Mouse (Mus musculus) liver, embryonic 14.5 days (tissue): ENCODE results near the gene Kirrel2. TPM values are rescaled to one million over a fixed set of nuclear protein-coding genes. Genes with fewer than 3 reads are reported as not detected.

ENCODE experiments used
- ATAC-seq: fragments of 200-750 bp; cut with Nextera tagmentation; 2 replicates; pipeline ENCODE4 v1.8.0; 2017; ENCODE audit warnings: moderate number of reproducible peaks, mild to moderate bottlenecking, moderate library complexity; ENCODE audit not compliant: insufficient read depth
- DNase-seq, 3 experiments: peaks; one replicate each; pipeline ENCODE4 v3.0.0-alpha.2; 2012 to 2013; ENCODE audit warnings: low read depth in 3 of 3, low spot score in 3 of 3
- H3K27ac ChIP-seq: fragments of 300-500 bp; sonication (generic); 2 replicates; pipeline ENCODE4 v1.5.1; 2014; ENCODE audit warnings: moderate library complexity, mild to moderate bottlenecking, control low read depth, inconsistent platforms
- H3K27me3 ChIP-seq: fragments of 300-500 bp; sonication (generic); 2 replicates; pipeline ENCODE4 v1.6.1; 2014; ENCODE audit warnings: mild to moderate bottlenecking, low read length, moderate library complexity; ENCODE audit not compliant: control insufficient read depth, insufficient read depth
- H3K36me3 ChIP-seq: fragments of 300-500 bp; sonication (generic); replicated peaks from 2 replicates; pipeline ENCODE4 v1.6.1; 2014; ENCODE audit warnings: low read depth; ENCODE audit not compliant: control insufficient read depth, insufficient read depth
- H3K4me1 ChIP-seq, 2 experiments: fragments of 200-500 bp in 1 of 2; fragments of 300-500 bp in 1 of 2; sonication (generic) in 1 of 2; replicated peaks; 2 replicates each; pipeline ENCODE4 v1.6.1; 2012 to 2014; ENCODE audit warnings: antibody characterized with exemption in 1 of 2, inconsistent platforms in 1 of 2, low read length in 1 of 2; ENCODE audit not compliant: control insufficient read depth in 2 of 2, insufficient read depth in 2 of 2
- H3K4me2 ChIP-seq: fragments of 300-500 bp; sonication (generic); 2 replicates; pipeline ENCODE4 v1.6.1; 2014; ENCODE audit warnings: low read depth, mild to moderate bottlenecking, control low read depth, moderate library complexity
- H3K4me3 ChIP-seq, 2 experiments: fragments of 200-500 bp in 1 of 2; fragments of 300-500 bp in 1 of 2; sonication (generic) in 1 of 2; 2 replicates each; pipeline ENCODE4 v1.5.1; 2012 to 2014; ENCODE audit warnings: low read depth in 2 of 2, low read length in 2 of 2, mild to moderate bottlenecking in 2 of 2, control low read depth in 1 of 2, inconsistent platforms in 1 of 2, moderate library complexity in 1 of 2; ENCODE audit not compliant: insufficient read depth in 1 of 2
- H3K9ac ChIP-seq: fragments of 300-500 bp; sonication (generic); replicated peaks from 2 replicates; pipeline ENCODE4 v1.6.1; 2014; ENCODE audit warnings: mild to moderate bottlenecking, control low read depth, moderate library complexity
- H3K9me3 ChIP-seq: fragments of 300-500 bp; sonication (generic); 2 replicates; pipeline ENCODE4 v1.6.1; 2016; ENCODE audit warnings: low read length, mixed read lengths; ENCODE audit not compliant: control insufficient read depth
- CTCF ChIP-seq: IDR thresholded peaks from 2 replicates; pipeline ENCODE4 v1.5.1; 2016; ENCODE audit warnings: antibody characterized with exemption, low read depth, control low read depth
- EP300 ChIP-seq: IDR thresholded peaks from 2 replicates; pipeline ENCODE4 v1.6.1; 2016; ENCODE audit warnings: antibody characterized with exemption, low read depth
- WGBS: fragments of 180-500 bp; shearing (Covaris S2); extraction: QIAGEN DNeasy Blood & Tissue Kit; methylation state at CpG from one replicate; pipeline ENCODE4 v1.1.7; 2014; ENCODE audit not compliant: insufficient replicate concordance; 5-methylcytosine and 5-hydroxymethylcytosine counted together
- polyA plus RNA-seq, 2 experiments: library from polyadenylated mRNA; depleted of rRNA in 1 of 2; stranded (reverse) in 1 of 2; unstranded in 1 of 2; fragments of >200 nt; fragmentation: Nextera tagmentation in 1 of 2; extraction: Ambion mirVana in 1 of 2; gene quantifications; 2 replicates each; pipeline versions ENCODE4 v1.2.1 to v1.2.3; 2012 to 2014

The Kirrel2 gene
- polyA plus RNA-seq, 2 experiments, result 0.10 to 0.18 TPM

- no peaks in the 10 kb centered on the region for H3K27me3 ChIP-seq
- no peak for DNase-seq
- H3K4me1 ChIP-seq, result no peaks in the 10 kb centered on the region
- TF ChIP-seq CTCF (no peak), EP300 (no peak)
- no peak overlapping the region for H3K4me3 ChIP-seq
- H3K36me3 ChIP-seq, result no peaks in the 10 kb centered on the region
- no peak overlapping the region for H3K27ac ChIP-seq
- WGBS, result under 1% methylated on average over 10 of the region's 10 CpGs
- H3K4me2 ChIP-seq, result no peak overlapping the region
- no peak overlapping the region for H3K9ac ChIP-seq
- no peak for ATAC-seq
- H3K9me3 ChIP-seq, result no peaks in the 10 kb centered on the region
Measured at GRCm38 (mm10) chr7:30434238-30434637, 23.3 kb downstream of the Kirrel2 start.

GRCm38 (mm10) chr7:30431793-30432192 lies 25.7 kb downstream of the Kirrel2 start:
- no peaks in the 10 kb centered on the region for H3K9me3 ChIP-seq

GRCm38 (mm10) chr7:30430191-30430590 lies 27.3 kb downstream of the Kirrel2 start:
- WGBS, result 26% methylated on average over 2 of the region's 2 CpGs
- ATAC-seq (no peak), DNase-seq (no peak)
- H3K9ac ChIP-seq, result no peak overlapping the region
- no peaks in the 10 kb centered on the region for H3K36me3 ChIP-seq
- no peak overlapping the region for H3K4me2 ChIP-seq
- H3K4me1 ChIP-seq, result no peaks in the 10 kb centered on the region
- no peaks in the 10 kb centered on the region for H3K9me3 ChIP-seq
- no peak overlapping the region for H3K4me3 ChIP-seq
- no peak overlapping the region for H3K27ac ChIP-seq
- TF ChIP-seq EP300, result no peak
- no peak for TF ChIP-seq CTCF
- no peaks in the 10 kb centered on the region for H3K27me3 ChIP-seq

More at GRCm38 (mm10) chr7:30431793-30432192, 25.7 kb downstream of the Kirrel2 start:
- H3K9ac ChIP-seq, result no peak overlapping the region
- TF ChIP-seq CTCF (peak; percentile 52), EP300 (no peak)
- no peaks in the 10 kb centered on the region for H3K4me1 ChIP-seq
- no peak overlapping the region for H3K4me2 ChIP-seq
- no peaks in the 10 kb centered on the region for H3K36me3 ChIP-seq
- no peak overlapping the region for H3K4me3 ChIP-seq
- H3K27me3 ChIP-seq, result no peaks in the 10 kb centered on the region
- DNase-seq (no peak), ATAC-seq (no peak)
- H3K27ac ChIP-seq, result no peak overlapping the region
- WGBS, result 13% methylated on average over 3 of the region's 3 CpGs

GRCm38 (mm10) chr7:30429327-30429726 lies 28.2 kb downstream of the Kirrel2 start:
- H3K4me1 ChIP-seq, result no peaks in the 10 kb centered on the region
- no peaks in the 10 kb centered on the region for H3K36me3 ChIP-seq
- no peak overlapping the region for H3K27ac ChIP-seq
- TF ChIP-seq EP300 (no peak), CTCF (no peak)
- no peak overlapping the region for H3K4me3 ChIP-seq
- no peaks in the 10 kb centered on the region for H3K27me3 ChIP-seq
- ATAC-seq, result no peak
- no peak for DNase-seq
- H3K9me3 ChIP-seq, result no peaks in the 10 kb centered on the region
- H3K9ac ChIP-seq, result no peak overlapping the region
- H3K4me2 ChIP-seq, result no peak overlapping the region

GRCm38 (mm10) chr7:30423071-30423641 lies 34.3 kb downstream of the Kirrel2 start:
- Histone ChIP-seq H3K27ac (no peak overlapping the region), H3K9me3 (no peaks in the 10 kb centered on the region), H3K27me3 (peaks cover 4% of the 10 kb centered on the region; the same call in 1 of the 2 replicates), H3K4me1 (peaks cover 0 to 17% of the 10 kb centered on the region in 2 experiments; a peak in 3 of 4 replicates), H3K36me3 (no peaks in the 10 kb centered on the region), H3K9ac (no peak overlapping the region; the same call in 1 of the 2 replicates), H3K4me3 (peak overlapping the region; percentile 58 to 62), H3K4me2 (peak overlapping the region; percentile 81)
- WGBS, result 17% methylated on average over 23 of the region's 23 CpGs
- ATAC-seq (no peak), DNase-seq (no peak)
- TF ChIP-seq EP300, result no peak
- TF ChIP-seq CTCF, result no peak
